Mouse (Mus musculus) forebrain, embryonic 14.5 days (tissue): Measurements from ENCODE around the gene Oat. TPM values are rescaled to one million over a fixed set of nuclear protein-coding genes. Genes with fewer than 3 reads are reported as not detected.

Experiments used
- ATAC-seq: fragments of 200-750 bp; cut with Nextera tagmentation; 2 replicates; pipeline ENCODE4 v1.8.0; 2017; ENCODE audit warnings: mild to moderate bottlenecking, moderate library complexity
- DNase-seq: peaks from one replicate; pipeline ENCODE4 v3.0.0-alpha.2; 2015; ENCODE audit warnings: low spot score
- H3K27ac ChIP-seq: fragments of 300-500 bp; sonication (generic); 2 replicates; pipeline ENCODE4 v1.5.1; 2014; ENCODE audit warnings: low read depth, mild to moderate bottlenecking, control low read depth, low read length, moderate library complexity
- H3K27me3 ChIP-seq: fragments of 300-500 bp; sonication (generic); replicated peaks from 2 replicates; pipeline ENCODE4 v1.6.1; 2014; ENCODE audit warnings: low read length, control low read depth, mixed read lengths; ENCODE audit not compliant: control insufficient read depth, insufficient read depth
- H3K36me3 ChIP-seq: fragments of 300-500 bp; sonication (generic); 2 replicates; pipeline ENCODE4 v1.6.1; 2014; ENCODE audit warnings: low read length, control low read depth; ENCODE audit not compliant: control insufficient read depth, insufficient read depth
- H3K4me1 ChIP-seq: fragments of 300-500 bp; sonication (generic); 2 replicates; pipeline ENCODE4 v1.6.1; 2014; ENCODE audit warnings: antibody characterized with exemption, low read length, control low read depth; ENCODE audit not compliant: control insufficient read depth, insufficient read depth
- H3K4me2 ChIP-seq: fragments of 300-500 bp; sonication (generic); 2 replicates; pipeline ENCODE4 v1.6.1; 2014; ENCODE audit warnings: mild to moderate bottlenecking, control low read depth, low read length
- H3K4me3 ChIP-seq: fragments of 300-500 bp; sonication (generic); 2 replicates; pipeline ENCODE4 v1.5.1; 2014; ENCODE audit warnings: low read depth, low read length, control low read depth
- H3K9ac ChIP-seq: fragments of 300-500 bp; sonication (generic); 2 replicates; pipeline ENCODE4 v1.6.1; 2014; ENCODE audit warnings: mild to moderate bottlenecking, low read length, control low read depth, moderate library complexity
- H3K9me3 ChIP-seq: fragments of 300-500 bp; sonication (generic); replicated peaks from 2 replicates; pipeline ENCODE4 v1.6.1; 2016; ENCODE audit warnings: low read length, control low read depth, mixed read lengths; ENCODE audit not compliant: control insufficient read depth
- WGBS: fragments of 180-500 bp; shearing (Covaris S2); extraction: QIAGEN DNeasy Blood & Tissue Kit; methylation state at CpG from one replicate; pipeline ENCODE4 v1.1.7; 2014; 5-methylcytosine and 5-hydroxymethylcytosine counted together
- polyA plus RNA-seq: library from polyadenylated mRNA; unstranded; fragments of >200 nt; fragmentation: Nextera tagmentation; extraction: Ambion mirVana; gene quantifications from 2 replicates; pipeline ENCODE4 v1.2.1, GENCODE M21; 2014

The Oat gene
- polyA plus RNA-seq, 1 experiment from 2014 or later: 138 TPM

- Histone ChIP-seq H3K4me1 (no peaks in the 10 kb centered on the region), H3K9me3 (no peaks in the 10 kb centered on the region), H3K4me3 (no peak overlapping the region), H3K36me3 (no peaks in the 10 kb centered on the region), H3K27ac (no peak overlapping the region), H3K4me2 (no peak overlapping the region), H3K27me3 (no peaks in the 10 kb centered on the region), H3K9ac (no peak overlapping the region)
- DNase-seq (peak; percentile 22), ATAC-seq (no peak)
- 82% methylated on average over 4 of the region's 4 CpGs for WGBS
Measured at GRCm38 (mm10) chr7:132542427-132542826, 33.8 kb downstream of the Oat start.

GRCm38 (mm10) chr7:132541566-132541965 is 34.6 kb downstream of the Oat start:
- Histone ChIP-seq H3K27ac (no peak overlapping the region), H3K4me3 (no peak overlapping the region), H3K4me2 (no peak overlapping the region), H3K4me1 (no peaks in the 10 kb centered on the region), H3K9me3 (no peaks in the 10 kb centered on the region), H3K36me3 (no peaks in the 10 kb centered on the region), H3K27me3 (no peaks in the 10 kb centered on the region), H3K9ac (no peak overlapping the region)
- 70% methylated on average over 3 of the region's 3 CpGs for WGBS
- DNase-seq (no peak), ATAC-seq (no peak)

- Histone ChIP-seq H3K4me1 (no peaks in the 10 kb centered on the region), H3K9ac (no peak overlapping the region), H3K9me3 (no peaks in the 10 kb centered on the region), H3K36me3 (no peaks in the 10 kb centered on the region), H3K4me2 (no peak overlapping the region), H3K27me3 (no peaks in the 10 kb centered on the region), H3K4me3 (no peak overlapping the region), H3K27ac (no peak overlapping the region)
- 86% methylated on average over 4 of the region's 4 CpGs for WGBS
- ATAC-seq (no peak), DNase-seq (no peak)
Measured at GRCm38 (mm10) chr7:132540597-132540996, 35.6 kb downstream of the Oat start.

- no peak for ATAC-seq
- Histone ChIP-seq H3K4me3 (no peak overlapping the region), H3K9ac (no peak overlapping the region), H3K36me3 (no peaks in the 10 kb centered on the region), H3K9me3 (no peaks in the 10 kb centered on the region), H3K27ac (no peak overlapping the region), H3K4me2 (no peak overlapping the region), H3K4me1 (no peaks in the 10 kb centered on the region), H3K27me3 (no peaks in the 10 kb centered on the region)
- DNase-seq: no peak
- WGBS: 60% methylated on average over 3 of the region's 3 CpGs
Measured at GRCm38 (mm10) chr7:132529206-132529605, 47.0 kb downstream of the Oat start.

GRCm38 (mm10) chr7:132513419-132513982 is 62.7 kb downstream of the Oat start:
- H3K36me3 ChIP-seq: no peaks in the 10 kb centered on the region
- DNase-seq (no peak), ATAC-seq (no peak)
- no peaks in the 10 kb centered on the region for H3K4me1 ChIP-seq
- no peaks in the 10 kb centered on the region for H3K9me3 ChIP-seq
- H3K4me3 ChIP-seq: no peak overlapping the region
- H3K9ac ChIP-seq: no peak overlapping the region
- no peak overlapping the region for H3K27ac ChIP-seq
- 91% methylated on average over 7 of the region's 7 CpGs for WGBS
- no peak overlapping the region for H3K4me2 ChIP-seq
- no peaks in the 10 kb centered on the region for H3K27me3 ChIP-seq

- Histone ChIP-seq H3K9ac (no peak overlapping the region), H3K4me3 (no peak overlapping the region)
- WGBS: 82% methylated on average over 2 of the region's 2 CpGs
Measured at GRCm38 (mm10) chr7:132509110-132509509, 67.1 kb downstream of the Oat start.

More at GRCm38 (mm10) chr7:132509110-132509509, 67.1 kb downstream of the Oat start:
- Histone ChIP-seq H3K36me3 (no peaks in the 10 kb centered on the region), H3K27ac (no peak overlapping the region), H3K4me1 (no peaks in the 10 kb centered on the region), H3K27me3 (no peaks in the 10 kb centered on the region), H3K4me2 (no peak overlapping the region), H3K9me3 (no peaks in the 10 kb centered on the region)
- ATAC-seq (no peak), DNase-seq (no peak)

Other genes starting within 250 kb of the Oat start
- gene Nkx1-2, start 23.2 kb upstream of the Oat start, polyA plus RNA-seq: not detected in 2 replicates
- 26.7 and 29.6 TPM in 2 replicates for gene Lhpp, start 34.2 kb upstream of the Oat start, polyA plus RNA-seq
- gene Fam53b, start 237.5 kb upstream of the Oat start, polyA plus RNA-seq: 17.1 and 25.1 TPM in 2 replicates